Mouse (Mus musculus): ENCODE data around the gene Ptprcap.

DNA sequence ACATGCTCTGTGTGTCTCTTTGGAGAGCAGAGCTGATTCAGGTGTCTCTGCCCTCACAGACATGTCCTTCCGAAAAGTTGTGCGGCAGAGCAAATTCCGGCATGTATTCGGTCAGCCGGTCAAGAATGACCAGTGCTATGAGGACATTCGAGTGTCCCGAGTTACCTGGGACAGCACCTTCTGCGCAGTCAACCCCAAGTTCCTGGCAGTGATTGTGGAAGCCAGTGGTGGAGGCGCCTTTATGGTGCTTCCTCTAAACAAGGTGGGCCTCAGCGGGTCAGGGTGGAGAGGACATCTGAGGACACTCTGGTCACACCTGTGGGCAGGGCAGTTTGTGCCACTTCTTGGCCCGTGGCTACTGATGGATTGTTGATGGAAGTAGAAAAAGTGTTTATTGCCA is 4.1 kb upstream of the Ptprcap start:
- TF ChIP-seq EP300 (IDR thresholded peaks at IDR 0.05; ENCODE audit: low read depth in 1 of 2, low read length in 2 of 2) = no peak
- TF ChIP-seq ZC3H11A (IDR thresholded peaks at IDR 0.05; ENCODE audit: low read depth, low read length) = no peak
- no peak for TF ChIP-seq ZNF384 (IDR thresholded peaks at IDR 0.05; ENCODE audit: low read depth, low read length)
- TF ChIP-seq UBTF (IDR thresholded peaks at IDR 0.05; ENCODE audit: borderline replicate concordance, insufficient read depth, low read depth, low read length) = no peak
- TF ChIP-seq CTCF (IDR thresholded peaks at IDR 0.05 in 2 of 3, conservative IDR thresholded peaks at IDR 0.05 in 1 of 3; ENCODE audit: control insufficient read depth in 1 of 3, insufficient read depth in 1 of 3, low read depth in 2 of 3, low read length in 3 of 3, poor library complexity in 1 of 3, severe bottlenecking in 1 of 3) = no peak
- TF ChIP-seq ETS1 (IDR thresholded peaks at IDR 0.05; ENCODE audit: low read depth, low read length) = no peak
- TF ChIP-seq RAD21 (IDR thresholded peaks at IDR 0.05; ENCODE audit: low read depth, low read length) = no peak
- no peak for TF ChIP-seq MAX (IDR thresholded peaks at IDR 0.05; ENCODE audit: low read length)
- no peak for TF ChIP-seq HCFC1 (IDR thresholded peaks at IDR 0.05; ENCODE audit: low read depth, low read length)
- no peak for TF ChIP-seq MAFK (IDR thresholded peaks at IDR 0.05; ENCODE audit: borderline replicate concordance, low read depth, low read length)
- TF ChIP-seq KAT2A (conservative IDR thresholded peaks at IDR 0.05; ENCODE audit: low read depth, low read length) = no peak

Data from MEL (cell line).